Mouse (Mus musculus) testis, postnatal 10 days (tissue): Measurements from ENCODE around the gene Arxes2.
A peak's percentile ranks its signal among the peaks of the same experiment; 100 is the strongest.
"Not testable (repeated sequence)": the region's sequence is repeated elsewhere in the genome, so short reads cannot be mapped to it uniquely, and the experiment has no call there.

Experiments used
- DNase-seq: peaks from one replicate; pipeline ENCODE4 v3.0.0; 2021; ENCODE audit warnings: low spot score

The Arxes2 gene

DNA sequence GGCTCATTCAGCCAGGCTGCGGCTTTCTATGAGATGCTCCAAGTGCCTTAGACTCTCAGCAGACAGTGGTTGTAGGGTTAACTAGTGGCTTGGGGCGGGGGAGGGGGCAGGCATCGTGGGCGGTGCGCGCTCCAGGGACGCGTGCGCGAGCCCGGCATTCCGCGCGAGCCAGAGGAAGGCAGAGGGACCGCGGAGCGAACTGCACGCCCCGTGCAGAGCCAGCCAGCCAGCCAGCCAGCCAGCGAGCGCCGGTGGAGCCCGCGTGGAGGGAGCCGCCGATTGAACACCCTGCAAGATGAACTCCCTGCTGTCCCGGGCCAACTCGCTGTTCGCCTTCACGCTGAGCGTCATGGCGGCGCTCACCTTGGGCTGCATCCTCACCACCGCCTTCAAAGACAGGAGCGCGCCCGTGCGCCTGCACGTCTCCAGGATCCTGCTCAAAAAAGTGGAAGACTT is at the start of gene Arxes2:
Arxes2 (plus strand) TSS at position 161 of the 456 bp plus-strand sequence.
- DNase-seq: not testable (repeated sequence)

DNA sequence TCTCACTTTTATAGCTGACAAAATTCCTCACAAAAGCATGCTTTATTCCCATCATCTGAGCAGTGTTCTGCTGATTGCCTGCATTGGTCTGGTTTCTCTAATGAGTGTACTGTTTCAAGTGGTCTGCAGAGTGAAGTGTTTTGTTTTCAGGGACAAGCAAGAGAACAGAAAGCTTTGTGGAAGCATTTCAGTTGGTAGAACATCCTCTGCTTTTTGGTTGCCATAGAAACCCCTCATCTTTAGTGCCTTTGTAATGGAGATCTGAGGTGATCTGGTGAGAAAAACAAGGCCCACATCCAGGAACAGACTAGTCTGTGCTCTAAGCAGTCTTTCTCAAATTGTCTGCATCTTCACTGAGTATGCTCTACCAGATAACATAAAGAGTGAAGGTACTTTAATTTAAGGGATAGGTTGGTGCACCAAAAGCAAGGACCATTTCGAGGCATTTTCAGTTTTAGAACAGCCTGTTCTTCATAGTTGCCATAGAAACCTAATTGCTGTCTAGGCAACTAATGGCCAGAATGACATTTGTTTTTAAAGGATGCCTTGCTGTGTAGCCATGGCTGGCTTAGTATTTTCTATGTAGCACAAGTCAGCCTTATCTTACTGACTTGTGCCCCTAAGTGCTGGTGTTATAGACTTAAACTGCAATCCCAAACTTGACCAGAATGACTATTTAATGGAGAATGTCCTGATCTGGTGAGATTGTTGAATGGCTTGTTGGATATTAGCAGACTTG is 44.8 kb upstream of the Arxes2 start:
- DNase-seq: no peak

DNA sequence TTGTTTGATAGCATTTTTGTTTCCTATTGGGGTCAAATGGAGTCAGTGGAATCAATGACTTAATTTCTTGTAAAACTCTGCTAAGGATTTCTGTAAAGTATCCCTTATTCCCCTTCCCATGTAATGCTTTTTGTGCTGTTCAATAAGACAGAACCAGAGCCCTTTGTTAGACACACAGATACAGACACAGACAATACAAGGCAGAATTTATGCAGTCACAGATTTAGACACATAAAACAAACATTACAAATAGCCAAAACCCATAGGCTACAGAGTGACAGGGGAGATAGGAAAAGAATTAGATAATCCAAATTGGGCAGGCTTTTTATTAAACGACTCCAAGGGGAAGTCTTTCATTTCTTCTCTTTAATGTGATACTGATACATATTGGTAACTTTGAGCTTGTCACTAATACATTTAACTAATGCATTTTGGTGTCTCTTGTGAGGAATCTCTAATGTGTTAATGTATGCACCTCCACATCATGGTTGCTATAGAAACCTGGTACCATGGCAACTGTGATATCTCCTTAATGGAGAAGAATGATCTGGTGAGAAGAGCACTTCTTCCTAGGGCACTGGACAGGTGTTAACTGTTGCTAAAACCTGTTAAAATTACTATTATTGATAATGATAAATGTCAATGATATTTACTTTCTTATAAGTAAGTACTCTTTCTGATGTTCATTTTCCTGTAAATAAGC is 36.5 kb upstream of the Arxes2 start:
- DNase-seq: no peak

DNA sequence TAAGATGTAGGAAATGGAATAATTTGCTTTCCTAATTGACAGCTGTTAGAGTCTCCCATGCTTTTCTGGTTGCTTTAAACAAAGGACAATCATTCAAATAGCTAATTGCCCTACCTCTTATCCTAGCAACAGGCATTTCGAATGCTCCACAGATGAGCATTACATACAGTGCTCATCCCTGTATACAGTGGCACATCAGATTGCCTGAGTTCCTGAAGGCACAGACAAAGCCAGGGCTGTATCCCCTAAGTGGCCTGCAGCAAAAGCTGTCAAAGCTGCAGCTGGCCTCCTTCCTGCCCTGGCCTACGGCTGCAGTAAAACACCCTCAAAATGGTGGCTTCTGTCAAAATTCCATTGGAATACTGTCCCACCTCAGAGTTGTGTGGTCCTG is 35.9 kb upstream of the Arxes2 start:
- DNase-seq: no peak

DNA sequence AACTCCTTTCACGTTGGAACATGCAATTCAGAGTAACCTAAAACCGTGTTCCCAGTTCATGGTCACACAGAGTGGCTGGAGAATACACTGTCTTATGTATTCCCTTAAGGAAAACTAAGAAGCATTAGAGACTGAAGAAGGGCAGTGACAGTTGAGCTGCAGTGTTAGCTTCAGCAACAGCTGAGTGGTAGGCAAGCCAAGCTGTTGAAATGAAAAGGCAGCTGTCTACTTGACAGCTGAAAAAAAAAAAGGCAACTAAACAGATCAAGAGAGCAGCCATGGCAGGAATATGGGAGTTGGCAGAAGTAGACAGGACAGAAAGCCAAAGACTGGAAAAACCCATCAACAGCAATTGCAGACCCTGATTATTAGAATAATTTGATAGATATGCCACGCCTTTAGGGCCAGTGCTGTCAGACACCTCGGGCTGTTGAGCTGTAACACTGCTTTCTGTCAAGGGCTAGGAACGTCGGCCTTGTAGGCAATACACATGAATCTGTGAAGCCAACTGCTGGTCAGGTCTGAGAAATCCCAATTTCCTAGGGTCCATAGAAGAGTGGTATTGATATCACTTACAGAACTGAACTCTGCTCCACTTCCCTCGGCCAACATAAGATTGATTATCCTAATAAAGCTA is 34.9 kb upstream of the Arxes2 start:
- DNase-seq: no peak

DNA sequence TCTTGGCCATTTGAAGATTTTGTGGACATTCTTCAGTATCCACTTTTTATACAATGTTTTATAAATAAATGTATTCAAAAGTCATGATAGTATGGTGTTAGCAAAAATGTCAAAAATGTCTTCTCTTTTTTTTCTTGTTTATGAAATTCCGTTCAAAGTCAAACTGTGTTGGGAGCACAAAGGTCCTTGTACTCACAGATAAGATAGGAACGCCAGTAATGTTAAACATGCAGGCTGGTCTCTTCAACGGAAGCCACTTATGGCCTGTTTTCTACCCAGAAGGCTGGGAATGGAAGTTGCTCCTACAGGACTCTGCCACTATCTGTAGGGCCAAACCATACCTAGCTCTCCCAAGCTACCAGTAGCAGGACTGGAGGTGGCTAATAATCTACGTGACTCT is 34.1 kb upstream of the Arxes2 start:
- DNase-seq: no peak

DNA sequence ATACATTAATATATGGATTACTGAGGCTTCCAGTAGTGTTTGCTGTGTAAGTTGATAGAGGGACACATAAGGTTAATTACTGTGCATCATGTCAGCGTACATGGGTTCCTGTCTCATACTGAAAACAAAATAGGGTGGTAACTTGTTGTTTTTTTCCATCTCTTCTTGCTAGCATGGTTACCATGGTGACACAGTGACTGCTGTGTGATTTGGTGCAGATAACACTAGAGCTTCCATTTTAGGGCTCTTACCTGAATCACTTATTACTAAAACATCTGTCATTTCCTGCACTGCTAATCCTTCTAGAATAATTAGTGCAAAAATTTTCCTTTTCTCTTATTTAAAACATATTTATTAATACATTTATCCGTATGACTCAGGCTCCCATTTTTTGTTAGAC is 31.3 kb upstream of the Arxes2 start:
- DNase-seq: no peak

DNA sequence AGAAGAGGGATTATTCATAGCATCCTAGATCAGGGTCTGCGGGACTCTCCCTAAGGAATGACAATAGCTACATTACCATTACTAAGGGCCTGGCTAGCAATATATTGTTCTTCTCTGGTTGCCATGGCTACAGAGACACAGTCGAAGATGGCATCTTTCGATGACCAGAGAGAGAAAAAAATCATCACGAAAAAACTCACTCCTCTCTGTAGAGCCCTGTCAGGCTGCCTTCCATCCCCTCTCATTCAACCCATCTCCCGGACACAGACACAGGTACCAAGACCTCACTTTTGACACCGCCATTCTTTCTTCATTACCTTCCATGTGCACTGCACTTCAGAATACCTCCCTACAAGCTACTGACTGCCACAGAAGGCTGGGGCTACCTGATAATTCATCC is 30.5 kb upstream of the Arxes2 start:
- DNase-seq: no peak

DNA sequence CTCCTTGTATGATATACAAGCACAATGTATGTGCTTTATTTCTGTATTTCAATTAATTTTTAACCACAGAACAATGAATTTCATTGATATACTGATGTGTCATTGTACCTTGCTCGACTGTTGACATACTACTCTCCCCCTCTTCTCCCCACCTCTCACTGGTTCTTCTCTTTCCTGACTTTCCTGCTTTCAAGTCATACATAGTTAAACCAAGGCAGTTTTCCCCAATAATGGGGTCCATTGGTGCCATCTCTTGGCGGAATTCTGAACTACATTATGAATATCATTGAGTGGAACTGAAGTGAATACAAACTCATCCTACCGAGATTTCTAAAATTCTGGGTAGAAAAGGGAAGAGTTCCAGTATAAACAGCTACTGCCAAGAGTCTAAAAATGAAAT is 30.0 kb upstream of the Arxes2 start:
- no peak for DNase-seq

DNA sequence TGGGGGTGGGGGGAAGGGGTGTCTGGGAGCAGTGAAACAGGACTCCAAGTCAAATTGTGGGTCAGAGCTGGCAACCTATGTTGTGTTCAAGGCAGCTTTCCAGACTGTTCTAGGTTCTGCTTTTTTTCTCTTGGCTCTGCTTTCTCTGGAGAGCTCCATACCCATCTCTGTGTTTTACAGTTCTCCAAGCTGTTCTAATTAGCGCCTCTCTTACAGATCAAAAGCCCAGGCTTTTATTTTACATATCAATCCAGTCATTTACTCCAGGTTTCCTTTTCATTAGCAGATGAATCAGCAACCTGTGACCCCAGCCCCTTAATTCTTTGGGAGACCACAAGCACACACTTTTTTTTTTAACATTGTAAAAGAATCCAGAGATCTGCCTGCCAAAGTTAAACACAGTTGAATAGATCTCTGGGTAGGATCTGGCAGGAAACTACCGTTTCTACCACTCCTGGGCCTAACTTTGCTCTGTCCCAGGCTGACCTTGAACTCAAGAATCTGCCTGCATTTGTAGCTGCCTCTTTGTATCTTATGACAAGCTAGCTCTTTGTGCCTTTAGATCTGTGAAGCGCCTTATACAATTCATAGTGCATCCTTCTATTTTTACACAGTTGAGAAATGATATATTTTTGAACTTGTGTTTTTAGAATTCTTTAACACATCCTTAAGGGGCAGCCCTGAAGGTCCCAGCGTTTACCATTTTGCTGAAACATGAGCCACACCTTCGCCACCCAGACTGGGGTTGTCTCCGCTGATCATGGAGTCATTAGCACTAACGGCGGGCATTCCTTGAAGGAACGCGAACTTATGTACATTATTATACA is 19.8 kb upstream of the Arxes2 start:
- no peak for DNase-seq

DNA sequence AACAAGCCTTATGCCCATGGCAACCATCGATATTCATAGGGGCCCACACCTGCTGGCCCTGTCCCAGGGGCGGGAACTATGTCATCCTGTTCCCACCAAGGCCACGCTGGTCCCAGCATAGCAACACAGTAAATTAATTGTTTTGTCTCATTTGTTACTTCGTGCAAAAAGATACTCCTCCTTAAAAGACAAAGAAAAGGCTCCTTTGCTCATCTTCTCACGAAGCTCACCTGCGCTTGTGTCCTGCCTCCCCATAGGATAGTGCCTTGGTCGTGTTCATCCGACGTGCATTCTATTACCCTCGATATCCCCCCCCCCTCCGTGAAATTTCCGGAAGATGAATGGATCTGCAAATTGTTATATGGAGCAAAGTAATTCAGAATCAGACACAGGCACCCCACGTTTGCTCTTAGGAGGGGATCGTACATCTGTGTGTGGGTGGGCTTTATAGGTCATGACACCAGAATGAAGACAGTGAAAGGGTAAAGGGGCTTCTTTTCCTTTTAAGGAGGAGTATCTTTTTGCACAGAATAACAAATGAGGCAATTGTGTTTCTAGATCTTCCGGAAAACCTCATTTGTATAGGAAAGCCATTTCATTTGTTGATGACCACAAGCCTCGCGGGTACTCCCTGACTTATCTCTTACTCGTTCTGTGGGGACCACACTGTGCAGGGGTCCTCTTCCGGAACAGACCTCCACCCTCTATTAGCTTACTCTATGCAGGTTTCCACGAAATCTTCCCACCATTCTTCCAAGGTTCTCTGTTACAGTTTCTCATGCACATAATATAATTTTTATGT is 19.0 kb upstream of the Arxes2 start:
- peak; percentile 41 for DNase-seq

DNA sequence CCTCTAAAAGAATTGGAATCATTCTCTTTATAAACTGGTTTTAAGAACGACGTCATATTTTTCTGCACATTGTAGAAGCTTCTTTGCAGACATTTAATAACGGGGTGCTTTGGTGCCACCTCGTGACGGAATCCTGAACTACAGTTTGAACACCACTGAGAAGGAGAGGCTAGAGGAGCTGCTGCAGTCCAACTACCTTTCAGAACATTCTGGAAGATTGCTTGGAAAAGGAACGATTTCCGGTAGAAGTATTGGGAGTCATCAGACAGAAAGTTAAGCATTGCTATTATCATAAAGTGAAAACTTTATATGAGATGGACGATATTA is 18.4 kb upstream of the Arxes2 start:
- DNase-seq: peak; percentile 81

DNA sequence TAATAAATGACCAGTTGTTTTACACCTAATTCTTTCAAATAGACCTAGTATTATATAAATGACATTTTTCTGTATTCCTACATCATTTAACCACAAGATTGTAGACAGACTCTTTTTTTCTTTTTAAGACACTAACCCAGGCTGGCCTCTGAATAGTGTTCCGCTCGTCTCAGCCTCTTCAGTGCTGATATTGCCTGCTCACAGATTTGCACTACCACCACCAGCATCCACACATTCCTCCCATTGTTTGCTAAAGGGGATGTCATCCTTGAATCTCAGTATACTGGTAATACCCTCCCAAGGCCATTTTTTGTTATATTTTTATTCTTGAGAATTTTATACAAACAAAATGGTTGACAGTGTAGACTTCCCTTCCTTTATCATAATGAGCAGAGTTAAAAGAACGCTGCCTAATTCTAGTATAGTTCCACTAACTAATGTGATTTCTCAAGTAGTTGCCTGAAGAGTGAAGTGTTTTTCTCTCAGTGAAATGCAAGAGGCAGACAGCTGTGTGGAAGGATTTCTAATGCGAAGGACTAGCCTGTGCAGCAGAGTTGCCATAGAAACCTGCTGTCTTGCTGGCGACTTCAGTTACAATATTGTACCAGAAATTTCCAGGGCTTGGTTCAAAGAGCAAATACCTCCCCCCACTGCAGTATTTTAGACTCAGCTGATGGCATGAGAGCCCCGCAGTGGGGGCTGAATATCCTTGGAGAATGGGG is 8.9 kb upstream of the Arxes2 start:
- DNase-seq: no peak

DNA sequence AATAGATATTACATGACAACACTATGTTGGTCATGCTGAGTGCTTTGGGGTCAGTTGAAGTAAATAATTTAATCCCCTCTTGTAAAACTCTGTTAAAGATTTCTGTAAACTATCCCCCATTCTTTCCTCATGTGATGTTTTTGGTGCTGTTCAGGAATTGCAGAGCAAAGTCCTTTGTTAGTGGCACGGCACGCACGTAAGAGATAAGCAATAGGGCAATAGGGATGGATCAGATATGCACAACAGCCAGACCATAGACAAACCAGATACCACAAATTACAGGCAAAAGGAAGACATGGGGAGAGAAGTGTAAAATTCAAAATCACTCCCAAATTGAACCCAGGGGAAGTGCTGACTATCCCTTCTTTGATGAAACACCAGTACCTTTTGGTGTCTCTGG is 7.4 kb upstream of the Arxes2 start:
- no peak for DNase-seq

DNA sequence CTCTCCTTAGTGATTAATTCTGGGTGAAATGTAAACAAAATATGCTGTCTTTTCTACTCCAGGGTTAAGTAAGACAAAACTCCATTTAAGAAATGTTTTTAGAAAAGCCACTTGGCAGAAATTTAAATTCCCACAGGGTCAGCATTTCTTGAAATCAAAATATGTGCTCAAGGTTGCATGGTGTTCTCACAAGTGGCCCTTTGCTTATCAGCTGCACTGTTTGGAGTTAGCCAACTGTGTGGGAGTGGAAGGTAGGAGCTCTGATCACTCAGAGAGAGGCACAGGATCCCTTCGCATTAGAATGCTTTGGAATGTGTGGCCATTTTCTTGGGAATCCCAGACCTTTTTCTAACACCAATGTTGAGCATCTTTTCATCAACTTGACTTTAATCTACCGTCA is 3.0 kb upstream of the Arxes2 start:
- no peak for DNase-seq

DNA sequence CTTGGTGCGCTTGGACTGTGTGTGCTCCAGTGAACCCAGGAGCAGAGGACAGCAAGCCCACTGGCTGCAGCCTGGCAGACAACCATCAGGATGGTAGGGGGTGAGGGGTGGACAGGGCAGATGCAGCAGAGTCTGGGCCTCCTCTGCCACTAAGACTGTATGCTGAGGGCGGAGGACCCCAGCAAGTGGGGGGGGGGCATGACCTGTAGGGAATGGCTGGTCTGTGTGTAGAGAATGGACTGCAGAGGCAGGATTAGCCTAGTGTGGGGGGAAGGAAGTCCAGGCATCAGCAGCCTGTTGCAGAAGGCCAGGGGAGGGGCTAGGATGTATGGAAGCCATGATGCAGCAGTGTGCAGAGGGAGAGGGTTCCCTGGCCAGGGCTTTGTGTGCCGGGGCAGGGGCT is 431 bp upstream of the Arxes2 start:
- DNase-seq: not testable (repeated sequence)

DNA sequence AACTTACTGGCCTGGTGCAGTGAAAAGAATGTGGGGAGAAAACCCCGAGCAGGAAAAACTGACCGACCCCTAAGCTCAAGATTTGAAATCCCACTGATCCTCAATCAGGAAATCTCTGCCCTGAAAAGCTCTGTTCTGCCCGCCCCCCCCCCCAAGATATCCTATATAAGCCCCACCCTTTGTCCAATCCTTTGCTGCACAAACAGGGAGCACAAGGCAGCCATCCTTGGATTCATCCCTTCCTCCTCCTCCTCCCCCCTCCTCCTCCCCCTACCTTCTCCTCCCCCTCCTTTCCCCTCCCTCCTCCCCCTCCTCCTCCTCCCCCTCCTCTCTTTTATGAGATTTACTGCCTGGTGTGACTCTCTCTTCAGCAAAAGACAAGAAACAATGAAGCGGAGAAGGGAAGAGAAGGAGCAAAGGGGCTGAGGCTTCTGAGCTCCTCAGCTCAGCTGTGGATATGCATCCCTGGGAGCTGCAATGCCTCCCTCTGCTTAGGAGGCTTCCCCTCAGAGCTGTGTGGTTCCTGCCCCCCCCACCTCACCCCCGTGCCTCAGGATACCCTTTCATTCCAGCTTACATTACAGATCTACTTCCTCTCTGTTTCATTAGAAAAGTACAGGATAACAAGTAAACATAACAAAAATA is 13.7 kb downstream of the Arxes2 start:
- DNase-seq: no peak

DNA sequence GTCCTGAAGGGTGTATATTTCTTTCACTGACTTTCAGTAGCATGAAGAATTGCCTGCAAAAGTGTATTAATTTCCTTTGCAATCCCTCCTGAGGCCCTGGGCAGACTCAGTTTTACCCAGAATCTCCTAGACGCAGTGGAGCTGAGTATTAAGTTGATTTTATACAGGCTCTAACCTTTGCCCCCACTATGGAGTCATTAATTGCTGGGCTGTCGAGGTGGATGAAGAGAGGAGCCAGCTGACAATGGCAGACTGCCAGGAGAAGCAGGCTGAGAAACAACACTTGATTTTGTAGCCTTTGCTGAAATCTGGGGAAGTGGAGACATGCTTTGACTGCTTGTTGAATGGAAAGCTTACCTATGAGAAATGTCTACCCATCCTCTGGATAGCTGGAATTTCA is 20.8 kb downstream of the Arxes2 start:
- peak; percentile 35 for DNase-seq

DNA sequence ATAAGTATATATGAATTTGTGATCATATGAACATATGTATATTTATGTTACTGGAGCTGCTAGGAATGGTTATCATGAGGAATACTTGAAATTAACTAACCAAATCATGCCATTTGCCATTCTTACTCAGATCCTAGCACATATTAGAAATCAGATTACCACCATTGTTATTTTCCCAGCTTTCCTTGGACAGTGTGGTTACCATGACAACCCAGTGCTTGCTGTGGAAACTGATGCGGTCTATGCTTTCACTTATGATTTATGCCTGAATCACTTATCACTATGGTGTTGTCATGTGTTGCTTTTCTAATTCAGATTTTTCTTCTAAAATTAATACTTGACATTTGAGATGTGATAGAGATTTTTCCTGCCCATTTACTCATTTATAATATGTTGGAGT is 36.7 kb downstream of the Arxes2 start:
- no peak for DNase-seq
